ENCODE assay signal across 9 mouse cellular contexts in the genomic region with DNA sequence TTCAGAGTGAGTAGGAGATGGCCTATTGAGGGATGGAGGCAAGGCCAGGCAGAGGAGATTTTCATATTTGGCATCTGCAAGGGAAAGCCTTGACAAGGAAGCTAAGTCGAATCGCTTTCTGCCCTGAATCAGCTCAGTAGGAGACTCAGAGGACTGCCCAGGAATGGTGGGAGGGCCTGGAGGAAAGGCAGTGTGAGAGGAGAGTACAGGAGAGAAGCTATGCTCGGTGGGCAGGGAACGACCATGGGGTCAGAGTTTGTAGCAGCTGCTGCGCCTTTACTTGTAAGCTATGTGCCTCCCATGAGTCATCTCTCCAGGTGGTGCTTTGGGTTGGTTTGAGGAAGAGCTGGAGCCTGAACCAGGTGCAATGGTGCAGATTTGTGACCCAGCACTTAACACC. TPM values are rescaled to one million over a fixed set of nuclear protein-coding genes. Genes with fewer than 3 reads are reported as not detected.
A peak's percentile ranks its signal among the peaks of the same experiment; 100 is the strongest.
DNase-seq lines count a peak whose midpoint lies in the region; ATAC-seq and TF ChIP-seq lines count a peak whose summit lies in the region.
"Had no signal": no experiment of that assay in that cellular context is flagged by ENCODE, and none has a peak within 500 bp of the region (broad histone marks: within the 10 kb centered on the region; RNA-seq: fewer than 3 reads in every experiment).

No protein-coding gene starts in this region.

- peak overlapping the region; percentile 57 for H3K4me2 ChIP-seq in forebrain, embryonic 16.5 days (ENCODE audit: low read length)
- peak overlapping the region; percentile 88 for H3K4me2 ChIP-seq in liver, embryonic 16.5 days (ENCODE audit: low read depth, low read length)

- no peak for DNase-seq in heart, embryonic 10.5 days (ENCODE audit: low spot score)
- no peak for DNase-seq in heart, adult 9 months (ENCODE audit: low spot score in 2 of 2)
- DNase-seq in thymus, postnatal 4 days: no peak
- DNase-seq in left cerebral cortex, adult 8-10 months (ENCODE audit: low spot score in 2 of 2): no peak
- no peak for DNase-seq in spleen, postnatal 14 days (ENCODE audit: low spot score in 2 of 2)
- DNase-seq: kidney, postnatal 14 days had no signal

- TF ChIP-seq CTCF in E14TG2a.4 (conservative IDR thresholded peaks at IDR 0.05; ENCODE audit: low read length): no peak

- H3K9me3 ChIP-seq in heart, embryonic 10.5 days: no peaks in the 10 kb centered on the region
- no peaks in the 10 kb centered on the region for H3K9me3 ChIP-seq in E14TG2a.4 (ENCODE audit: low read length)
- H3K9me3 ChIP-seq in forebrain, embryonic 16.5 days (ENCODE audit: control insufficient read depth, low read length): no peaks in the 10 kb centered on the region
- H3K9me3 ChIP-seq in liver, embryonic 16.5 days (replicated peaks; ENCODE audit: control insufficient read depth, low read length): no peaks in the 10 kb centered on the region

- WGBS in heart, embryonic 10.5 days: 67% methylated on average over 5 of the region's 5 CpGs
- WGBS in forebrain, embryonic 16.5 days: 54% methylated on average over 5 of the region's 5 CpGs
- WGBS in liver, embryonic 16.5 days (ENCODE audit: insufficient replicate concordance): 66% methylated on average over 5 of the region's 5 CpGs

- H3K27me3 ChIP-seq in heart, embryonic 10.5 days (ENCODE audit: insufficient read depth, poor library complexity, severe bottlenecking): no peaks in the 10 kb centered on the region
- no peaks in the 10 kb centered on the region for H3K27me3 ChIP-seq in E14TG2a.4 (ENCODE audit: insufficient read depth, low read length)
- no peaks in the 10 kb centered on the region for H3K27me3 ChIP-seq in forebrain, embryonic 16.5 days (replicated peaks; ENCODE audit: control insufficient read depth, insufficient read depth, low read length)
- H3K27me3 ChIP-seq in liver, embryonic 16.5 days (ENCODE audit: control insufficient read depth, insufficient read depth, low read depth, low read length): no peaks in the 10 kb centered on the region

- no peak overlapping the region for H3K9ac ChIP-seq in forebrain, embryonic 16.5 days (replicated peaks; ENCODE audit: low read depth, low read length)
- no peak overlapping the region; the same call in 1 of the 2 replicates for H3K9ac ChIP-seq in liver, embryonic 16.5 days (ENCODE audit: low read depth, low read length)

- ATAC-seq in forebrain, embryonic 16.5 days: no peak
- no peak for ATAC-seq in liver, embryonic 16.5 days (ENCODE audit: low read depth)

- H3K4me1 ChIP-seq in heart, embryonic 10.5 days: peaks cover 27% of the 10 kb centered on the region
- H3K4me1 ChIP-seq in E14TG2a.4 (replicated peaks; ENCODE audit: low read depth, low read length): peaks cover 43% of the 10 kb centered on the region
- peaks cover 29% of the 10 kb centered on the region for H3K4me1 ChIP-seq in forebrain, embryonic 16.5 days (replicated peaks; ENCODE audit: control insufficient read depth, insufficient read depth, low read length)
- H3K4me1 ChIP-seq in liver, embryonic 16.5 days (ENCODE audit: control insufficient read depth, low read depth, low read length): peaks cover 31% of the 10 kb centered on the region

- 0 out of 2 replicates have a peak overlapping the region, but pooled peaks have one; percentile 100 for H3K27ac ChIP-seq in heart, embryonic 10.5 days
- H3K27ac ChIP-seq in forebrain, embryonic 16.5 days (ENCODE audit: low read length): no peak overlapping the region
- no peak overlapping the region; the same call in 1 of the 2 replicates for H3K27ac ChIP-seq in liver, embryonic 16.5 days (ENCODE audit: low read length)

- peak overlapping the region; percentile 99 for H3K4me3 ChIP-seq in heart, embryonic 10.5 days
- H3K4me3 ChIP-seq in E14TG2a.4 (replicated peaks; ENCODE audit: low read length): peak overlapping the region; percentile 98
- H3K4me3 ChIP-seq in forebrain, embryonic 16.5 days (replicated peaks; ENCODE audit: low read length): no peak overlapping the region
- no peak overlapping the region; the same call in 1 of the 2 replicates for H3K4me3 ChIP-seq in liver, embryonic 16.5 days (ENCODE audit: low read depth, low read length)

- H3K36me3 ChIP-seq in heart, embryonic 10.5 days: peaks cover 33% of the 10 kb centered on the region
- peaks cover 49% of the 10 kb centered on the region for H3K36me3 ChIP-seq in E14TG2a.4 (ENCODE audit: insufficient read depth, low read length)
- H3K36me3 ChIP-seq in forebrain, embryonic 16.5 days (ENCODE audit: control insufficient read depth, insufficient read depth): no peaks in the 10 kb centered on the region
- H3K36me3 ChIP-seq in liver, embryonic 16.5 days (ENCODE audit: control insufficient read depth, insufficient read depth): peaks cover 2% of the 10 kb centered on the region; the same call in 1 of the 2 replicates

RNA-seq across cellular contexts. Expression of a gene that starts 1.7 kb away (rescaled TPM):
- 569 and 680 TPM in 2 replicates for polyA plus RNA-seq in heart, embryonic 10.5 days (2016; fragmentation: Nextera tagmentation; extraction: Ambion mirVana)
- 809 and 814 TPM in 2 replicates for polyA plus RNA-seq in forebrain, embryonic 16.5 days (2015; fragmentation: Nextera tagmentation; extraction: Ambion mirVana)
- 232 and 241 TPM in 2 replicates for polyA plus RNA-seq in liver, embryonic 16.5 days (2015; fragmentation: Nextera tagmentation; extraction: Ambion mirVana)
- 100 to 1,000 TPM; 291 to 340 (median 310) TPM for total RNA-seq in left cerebral cortex, adult 8-10 months (2022)

RNA-seq across cellular contexts. Expression of a gene that starts 2.1 kb away (rescaled TPM):
- 34.2 and 35.0 TPM in 2 replicates for polyA plus RNA-seq in heart, embryonic 10.5 days (2016; fragmentation: Nextera tagmentation; extraction: Ambion mirVana)
- 25.1 and 33.0 TPM in 2 replicates for polyA plus RNA-seq in forebrain, embryonic 16.5 days (2015; fragmentation: Nextera tagmentation; extraction: Ambion mirVana)
- polyA plus RNA-seq in liver, embryonic 16.5 days (2015; fragmentation: Nextera tagmentation; extraction: Ambion mirVana): 11.1 TPM in 2 replicates
- total RNA-seq in left cerebral cortex, adult 8-10 months (2022): 10 to 100 TPM; 20.1 to 26.8 (median 22.0) TPM

RNA-seq across cellular contexts. Expression of a gene that starts 35.7 kb away (rescaled TPM):
- 27.0 and 34.4 TPM in 2 replicates for polyA plus RNA-seq in heart, embryonic 10.5 days (2016; fragmentation: Nextera tagmentation; extraction: Ambion mirVana)
- polyA plus RNA-seq in forebrain, embryonic 16.5 days (2015; fragmentation: Nextera tagmentation; extraction: Ambion mirVana): 17.2 and 18.4 TPM in 2 replicates
- 8.4 and 9.4 TPM in 2 replicates for polyA plus RNA-seq in liver, embryonic 16.5 days (2015; fragmentation: Nextera tagmentation; extraction: Ambion mirVana)
- total RNA-seq in left cerebral cortex, adult 8-10 months (2022): 10 to 100 TPM; 71.8 to 78.4 (median 75.3) TPM

RNA-seq across cellular contexts. Expression of a gene that starts 42.9 kb away (rescaled TPM):
- 1.1 and 1.4 TPM in 2 replicates for polyA plus RNA-seq in heart, embryonic 10.5 days (2016; fragmentation: Nextera tagmentation; extraction: Ambion mirVana)
- 0.45 and 0.76 TPM in 2 replicates for polyA plus RNA-seq in forebrain, embryonic 16.5 days (2015; fragmentation: Nextera tagmentation; extraction: Ambion mirVana)
- 0.27 and 0.36 TPM in 2 replicates for polyA plus RNA-seq in liver, embryonic 16.5 days (2015; fragmentation: Nextera tagmentation; extraction: Ambion mirVana)
- 10 to 100 TPM; 49.0 to 60.5 (median 53.2) TPM for total RNA-seq in left cerebral cortex, adult 8-10 months (2022)

RNA-seq across cellular contexts. Expression of a gene that starts 51.3 kb away (rescaled TPM):
- polyA plus RNA-seq in heart, embryonic 10.5 days (2016; fragmentation: Nextera tagmentation; extraction: Ambion mirVana): 11.8 and 14.6 TPM in 2 replicates
- 22.4 and 27.3 TPM in 2 replicates for polyA plus RNA-seq in forebrain, embryonic 16.5 days (2015; fragmentation: Nextera tagmentation; extraction: Ambion mirVana)
- 2.8 and 3.1 TPM in 2 replicates for polyA plus RNA-seq in liver, embryonic 16.5 days (2015; fragmentation: Nextera tagmentation; extraction: Ambion mirVana)
- total RNA-seq in left cerebral cortex, adult 8-10 months (2022): 1 to 10 TPM; 4.0 to 7.2 (median 5.3) TPM

Comparison
In these comparisons a context has a peak if more than half of its experiments do, and no peak if none do; other contexts are left out.
1. H3K4me3 ChIP-seq: peak in heart, embryonic 10.5 days (single experiment) and E14TG2a.4 (single experiment); none in forebrain, embryonic 16.5 days (single experiment) and liver, embryonic 16.5 days (single experiment).